Mouse (Mus musculus) MEL (cell line): ENCODE results near the gene Ccdc194. TPM values are rescaled to one million over a fixed set of nuclear protein-coding genes. Genes with fewer than 3 reads are reported as not detected.

Experiments used
- DNase-seq: peaks from one replicate; pipeline ENCODE4 v3.0.0; 2011; ENCODE audit warnings: low read depth, low spot score
- H3K27ac ChIP-seq: 2 replicates; pipeline ENCODE4 v1.5.1; 2012; ENCODE audit warnings: low read depth, mild to moderate bottlenecking, control low read depth, low read length, moderate library complexity; ENCODE audit not compliant: control insufficient read depth
- H3K27me3 ChIP-seq, 2 experiments: fragments of 150-350 bp in 1 of 2; sonication (generic) in 1 of 2; 2 replicates each; pipeline ENCODE4 v1.6.1; 2012; ENCODE audit warnings: low read length in 2 of 2, mild to moderate bottlenecking in 2 of 2, improper control_type of control experiment in 1 of 2, moderate library complexity in 1 of 2; ENCODE audit not compliant: insufficient read depth in 2 of 2, control insufficient read depth in 1 of 2
- H3K36me3 ChIP-seq, 2 experiments: 2 replicates each; pipeline ENCODE4 v1.6.1; 2012 to 2014; ENCODE audit warnings: low read length in 2 of 2, improper control_type of control experiment in 1 of 2, inconsistent platforms in 1 of 2, mild to moderate bottlenecking in 1 of 2; ENCODE audit not compliant: insufficient read depth in 2 of 2, control insufficient read depth in 1 of 2
- H3K4me1 ChIP-seq, 2 experiments: fragments of 150-350 bp in 1 of 2; sonication (generic) in 1 of 2; 2 replicates each; pipeline ENCODE4 v1.6.1; 2012; ENCODE audit warnings: low read length in 2 of 2, improper control_type of control experiment in 1 of 2, mild to moderate bottlenecking in 1 of 2; ENCODE audit not compliant: insufficient read depth in 2 of 2, control insufficient read depth in 1 of 2
- H3K4me3 ChIP-seq, 2 experiments: fragments of 150-350 bp in 1 of 2; sonication (generic) in 1 of 2; 2 replicates each; pipeline ENCODE4 v1.5.1; 2012; ENCODE audit warnings: low read depth in 2 of 2, low read length in 2 of 2, mild to moderate bottlenecking in 2 of 2, moderate library complexity in 2 of 2, control low read depth in 1 of 2, improper control_type of control experiment in 1 of 2; ENCODE audit not compliant: control insufficient read depth in 1 of 2, insufficient read depth in 1 of 2
- H3K79me2 ChIP-seq: 2 replicates; pipeline ENCODE4 v1.6.1; 2012; ENCODE audit warnings: mild to moderate bottlenecking, low read length, moderate library complexity; ENCODE audit not compliant: control insufficient read depth, poor library complexity, insufficient read depth
- H3K9ac ChIP-seq: 2 replicates; pipeline ENCODE4 v1.6.1; 2012; ENCODE audit warnings: low read depth, mild to moderate bottlenecking, control low read depth, low read length, moderate library complexity; ENCODE audit not compliant: control insufficient read depth, poor library complexity, severe bottlenecking
- H3K9me3 ChIP-seq: fragments of 150-350 bp; sonication (generic); replicated peaks from 2 replicates; pipeline ENCODE4 v1.6.1; 2012; ENCODE audit warnings: mild to moderate bottlenecking, low read length, improper control_type of control experiment, moderate library complexity; ENCODE audit not compliant: insufficient read depth
- BHLHE40 ChIP-seq: IDR thresholded peaks from 2 replicates; pipeline ENCODE4 v1.6.1; 2012; ENCODE audit warnings: low read depth, mild to moderate bottlenecking, inconsistent platforms, low read length, improper control_type of control experiment, borderline replicate concordance
- CHD2 ChIP-seq: IDR thresholded peaks from 2 replicates; pipeline ENCODE4 v1.6.1; 2011; ENCODE audit warnings: low read length, improper control_type of control experiment
- CTCF ChIP-seq, 3 experiments: IDR thresholded peaks in 2 of 3; conservative IDR thresholded peaks in 1 of 3; 2 replicates each; pipeline ENCODE4 v1.5.1; 2011 to 2012; ENCODE audit warnings: low read length in 3 of 3, low read depth in 2 of 3, mild to moderate bottlenecking in 2 of 3, improper control_type of control experiment in 1 of 3, inconsistent platforms in 1 of 3, mixed read lengths in 1 of 3, moderate library complexity in 1 of 3; ENCODE audit not compliant: control insufficient read depth in 1 of 3, insufficient read depth in 1 of 3, poor library complexity in 1 of 3, severe bottlenecking in 1 of 3
- E2F4 ChIP-seq: IDR thresholded peaks from 2 replicates; pipeline ENCODE4 v1.6.1; 2011; ENCODE audit warnings: low read depth, low read length, improper control_type of control experiment, borderline replicate concordance
- ELF1 ChIP-seq: IDR thresholded peaks from 2 replicates; pipeline ENCODE4 v1.6.1; 2014; ENCODE audit warnings: low read depth, mild to moderate bottlenecking, inconsistent platforms, low read length, improper control_type of control experiment, moderate library complexity
- EP300 ChIP-seq, 2 experiments: IDR thresholded peaks; 2 replicates each; pipeline ENCODE4 v1.6.1; 2011; ENCODE audit warnings: improper control_type of control experiment in 2 of 2, low read length in 2 of 2, low read depth in 1 of 2, mild to moderate bottlenecking in 1 of 2
- ETS1 ChIP-seq: IDR thresholded peaks from 2 replicates; pipeline ENCODE4 v1.6.1; 2012; ENCODE audit warnings: low read depth, mild to moderate bottlenecking, inconsistent platforms, low read length, improper control_type of control experiment, moderate library complexity
- GATA1 ChIP-seq: IDR thresholded peaks from 2 replicates; pipeline ENCODE4 v1.6.1; 2011; ENCODE audit warnings: low read depth, low read length, improper control_type of control experiment
- HCFC1 ChIP-seq: IDR thresholded peaks from 2 replicates; pipeline ENCODE4 v1.6.1; 2012; ENCODE audit warnings: low read depth, mild to moderate bottlenecking, inconsistent platforms, low read length, improper control_type of control experiment, moderate library complexity
- JUND ChIP-seq: IDR thresholded peaks from 2 replicates; pipeline ENCODE4 v1.6.1; 2011; ENCODE audit warnings: low read depth, mild to moderate bottlenecking, improper control_type of control experiment, low read length
- KAT2A ChIP-seq: conservative IDR thresholded peaks from 2 replicates; pipeline ENCODE4 v1.6.1; 2012; ENCODE audit warnings: low read depth, low read length, improper control_type of control experiment, inconsistent platforms
- MAFK ChIP-seq: IDR thresholded peaks from 2 replicates; pipeline ENCODE4 v1.6.1; 2011; ENCODE audit warnings: low read depth, mild to moderate bottlenecking, low read length, improper control_type of control experiment, borderline replicate concordance
- MAX ChIP-seq: IDR thresholded peaks from 2 replicates; pipeline ENCODE4 v1.6.1; 2011; ENCODE audit warnings: low read length, improper control_type of control experiment
- MAZ ChIP-seq: IDR thresholded peaks from 2 replicates; pipeline ENCODE4 v1.6.1; 2012; ENCODE audit warnings: low read depth, mild to moderate bottlenecking, inconsistent platforms, low read length, improper control_type of control experiment
- MXI1 ChIP-seq: IDR thresholded peaks from 2 replicates; pipeline ENCODE4 v1.6.1; 2011; ENCODE audit warnings: mild to moderate bottlenecking, low read depth, low read length, improper control_type of control experiment
- MYB ChIP-seq: IDR thresholded peaks from 2 replicates; pipeline ENCODE4 v1.6.1; 2011; ENCODE audit warnings: mild to moderate bottlenecking, low read depth, low read length, improper control_type of control experiment
- MYC ChIP-seq: IDR thresholded peaks from 2 replicates; pipeline ENCODE4 v1.6.1; 2011; ENCODE audit warnings: low read depth, mild to moderate bottlenecking, low read length, improper control_type of control experiment, moderate library complexity
- NELFE ChIP-seq: IDR thresholded peaks from 2 replicates; pipeline ENCODE4 v1.6.1; 2011; ENCODE audit warnings: low read depth, low read length, improper control_type of control experiment
- NRF1 ChIP-seq: IDR thresholded peaks from 2 replicates; pipeline ENCODE4 v1.6.1; 2014; ENCODE audit warnings: low read depth, mild to moderate bottlenecking, inconsistent platforms, low read length, improper control_type of control experiment, moderate library complexity; ENCODE audit not compliant: poor library complexity, insufficient read depth, severe bottlenecking
- POLR2A ChIP-seq, 2 experiments: IDR thresholded peaks; 2 replicates each; pipeline ENCODE4 v1.6.1; 2011 to 2012; ENCODE audit warnings: low read length in 2 of 2, mild to moderate bottlenecking in 2 of 2, control low read depth in 1 of 2, improper control_type of control experiment in 1 of 2, low read depth in 1 of 2, moderate library complexity in 1 of 2; ENCODE audit not compliant: control insufficient read depth in 1 of 2, insufficient read depth in 1 of 2, poor library complexity in 1 of 2
- RAD21 ChIP-seq: IDR thresholded peaks from 2 replicates; pipeline ENCODE4 v1.6.1; 2011; ENCODE audit warnings: mild to moderate bottlenecking, low read depth, low read length, improper control_type of control experiment
- RCOR1 ChIP-seq: IDR thresholded peaks from 2 replicates; pipeline ENCODE4 v1.6.1; 2012; ENCODE audit warnings: low read depth, mild to moderate bottlenecking, inconsistent platforms, low read length, improper control_type of control experiment
- SIN3A ChIP-seq: IDR thresholded peaks from 2 replicates; pipeline ENCODE4 v1.6.1; 2012; ENCODE audit warnings: low read length, improper control_type of control experiment, inconsistent platforms
- TBP ChIP-seq: IDR thresholded peaks from 2 replicates; pipeline ENCODE4 v1.8.0; 2011; ENCODE audit warnings: low read depth, low read length, improper control_type of control experiment
- TCF12 ChIP-seq: IDR thresholded peaks from 2 replicates; pipeline ENCODE4 v1.6.1; 2014; ENCODE audit warnings: low read depth, mild to moderate bottlenecking, inconsistent platforms, low read length, improper control_type of control experiment, moderate library complexity
- USF1 ChIP-seq: IDR thresholded peaks from 2 replicates; pipeline ENCODE4 v1.6.1; 2014; ENCODE audit warnings: low read depth, mild to moderate bottlenecking, inconsistent platforms, low read length, improper control_type of control experiment, moderate library complexity
- USF2 ChIP-seq, 2 experiments: IDR thresholded peaks; 2 replicates each; pipeline ENCODE4 v1.6.1; 2011 to 2012; ENCODE audit warnings: improper control_type of control experiment in 2 of 2, low read length in 2 of 2, borderline replicate concordance in 1 of 2, inconsistent platforms in 1 of 2, low read depth in 1 of 2, mild to moderate bottlenecking in 1 of 2; ENCODE audit not compliant: insufficient read depth in 1 of 2
- ZC3H11A ChIP-seq: IDR thresholded peaks from 2 replicates; pipeline ENCODE4 v1.6.1; 2012; ENCODE audit warnings: low read depth, mild to moderate bottlenecking, inconsistent platforms, low read length, improper control_type of control experiment
- ZMIZ1 ChIP-seq: IDR thresholded peaks from 2 replicates; pipeline ENCODE4 v1.6.1; 2012; ENCODE audit warnings: low read depth, mild to moderate bottlenecking, inconsistent platforms, low read length, improper control_type of control experiment, moderate library complexity
- polyA plus RNA-seq, 2 experiments: library from polyadenylated mRNA; stranded (reverse) in 1 of 2; unstranded in 1 of 2; fragments of >175 nt in 1 of 2; fragments of >200 nt in 1 of 2; gene quantifications; 2 replicates each; pipeline versions ENCODE4 v1.2.1 to v1.2.4; 2012; ENCODE audit warnings: low replicate concordance in 2 of 2, low read depth in 1 of 2; ENCODE audit not compliant: insufficient read length in 2 of 2, insufficient read depth in 1 of 2, missing spikeins in 1 of 2
- total RNA-seq: library from RNA; depleted of rRNA; stranded (reverse); fragments of 300-350 nt; gene quantifications from 2 replicates; pipeline ENCODE4 v1.2.3, GENCODE M21; 2012

Gene Ccdc194
- total and polyA plus RNA-seq, 3 experiments = not detected

- Histone ChIP-seq H3K79me2 (0 out of 2 replicates have a peak, but pooled peaks cover 6% of the 10 kb centered on the region), H3K27me3 (no peaks in the 10 kb centered on the region), H3K27ac (no peak within 1 kb of the TSS), H3K4me1 (peaks cover 2 to 8% of the 10 kb centered on the region in 2 experiments; a peak in 2 of 4 replicates), H3K9ac (peak within 1 kb of the TSS; percentile 74), H3K4me3 (peak within 1 kb of the TSS; percentile 88 to 93), H3K36me3 (peaks cover 0 to 5% of the 10 kb centered on the region in 2 experiments; a peak in 2 of 4 replicates), H3K9me3 (no peaks in the 10 kb centered on the region)
- DNase-seq = peak; percentile 99
- TF ChIP-seq CHD2 (peak; percentile 19; the same call in 1 of the 2 replicates), TCF12 (peak; percentile 43; the same call in 1 of the 2 replicates), SIN3A (peak; percentile 96), ZMIZ1 (no peak), POLR2A (IDR thresholded peaks at IDR 0.05; ENCODE audit: control insufficient read depth in 1 of 2, insufficient read depth in 1 of 2, low read depth in 1 of 2, low read length in 2 of 2, poor library complexity in 1 of 2) (peak in 1 of 2 experiments; percentile 33; a peak in 1 of 4 replicates), NELFE (peak; percentile 53; the same call in 1 of the 2 replicates), RAD21 (no peak), TBP (0 out of 2 replicates have a peak, but pooled peaks have one; percentile 22), CTCF (IDR thresholded peaks at IDR 0.05 in 2 of 3, conservative IDR thresholded peaks at IDR 0.05 in 1 of 3; ENCODE audit: control insufficient read depth in 1 of 3, insufficient read depth in 1 of 3, low read depth in 2 of 3, low read length in 3 of 3, poor library complexity in 1 of 3, severe bottlenecking in 1 of 3) (peak in 1 of 3 experiments; percentile 3; a peak in 1 of 6 replicates), BHLHE40 (no peak), E2F4 (peak; percentile 80; the same call in 1 of the 2 replicates), MAFK (no peak), MAZ (peak; percentile 75), JUND (no peak), NRF1 (peak; percentile 94), EP300 (IDR thresholded peaks at IDR 0.05; ENCODE audit: low read depth in 1 of 2, low read length in 2 of 2) (no peak; a peak in 1 of 4 replicates), MYB (no peak), MXI1 (peak; percentile 76; the same call in 1 of the 2 replicates), HCFC1 (peak; percentile 98), USF1 (peak; percentile 82), ZC3H11A (no peak), KAT2A (peak; percentile 96; the same call in 1 of the 2 replicates), USF2 (IDR thresholded peaks at IDR 0.05; ENCODE audit: borderline replicate concordance in 1 of 2, insufficient read depth in 1 of 2, low read depth in 1 of 2, low read length in 2 of 2) (no peak), GATA1 (peak; percentile 56), MAX (peak; percentile 46; the same call in 1 of the 2 replicates), ELF1 (peak; percentile 96), MYC (peak; percentile 60; the same call in 1 of the 2 replicates), RCOR1 (peak; percentile 52; the same call in 1 of the 2 replicates), ETS1 (peak; percentile 52; the same call in 1 of the 2 replicates)
Observed at GRCm38 (mm10) chr8:71542632-71543343, 17.3 kb upstream of the Ccdc194 start, which contains the start of gene Mvb12a. TSS of gene Mvb12a (plus strand) at chr8:71542922.
